Comparison of ENCODE assay signal across 14 mouse cellular contexts in the genomic region with DNA sequence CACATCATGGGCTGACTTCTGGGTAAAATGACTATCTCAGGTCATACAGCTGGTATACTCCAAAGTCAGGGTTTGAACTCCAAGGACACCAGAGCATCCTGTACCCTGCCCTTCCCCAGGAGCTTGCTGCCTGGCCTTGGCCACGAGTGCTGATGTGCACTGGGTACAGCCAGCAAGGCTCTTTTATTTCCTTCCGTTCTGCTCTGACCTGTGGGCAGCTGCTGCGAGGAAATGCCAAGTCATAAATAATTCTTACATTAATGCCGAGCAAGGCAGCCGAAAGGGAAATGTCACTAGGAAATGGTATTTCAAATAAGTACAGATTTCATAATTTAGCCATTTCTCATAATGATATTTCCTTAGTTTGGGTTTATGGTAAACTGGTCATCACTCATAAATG. TPM values are rescaled to one million over a fixed set of nuclear protein-coding genes. Genes with fewer than 3 reads are reported as not detected.
A peak's percentile ranks its signal among the peaks of the same experiment; 100 is the strongest.
DNase-seq lines count a peak whose midpoint lies in the region; ATAC-seq and TF ChIP-seq lines count a peak whose summit lies in the region.
"Had no signal": no experiment of that assay in that cellular context is flagged by ENCODE, and none has a peak within 500 bp of the region (broad histone marks: within the 10 kb centered on the region; RNA-seq: fewer than 3 reads in every experiment).

No protein-coding gene starts in this region.

- no peak for ATAC-seq in kidney, postnatal 0 days (replicated peaks; ENCODE audit: low FRiP score, low read depth)
- no peak for ATAC-seq in megakaryocyte-erythroid progenitor cell, adult 5-6 weeks (replicated peaks; ENCODE audit: low FRiP score, low TSS enrichment, poor library complexity, severe bottlenecking)

- no peak overlapping the region for H3K4me2 ChIP-seq in kidney, postnatal 0 days (ENCODE audit: low read length)
- H3K4me2 ChIP-seq: hindbrain, embryonic 12.5 days had no signal

- intact Hi-C loops in gastrocnemius, adult 2 months (cut with DNase I): no loop called here

- TF ChIP-seq CTCF in gastrocnemius, adult 2 months (IDR thresholded peaks at IDR 0.05): no peak
- TF ChIP-seq CTCF in kidney, postnatal 0 days (IDR thresholded peaks at IDR 0.05; ENCODE audit: low read depth): no peak

- H3K9ac ChIP-seq in kidney, postnatal 0 days (ENCODE audit: low read depth, low read length): no peak overlapping the region
- H3K9ac ChIP-seq: hindbrain, embryonic 12.5 days had no signal

- H3K4me3 ChIP-seq in gastrocnemius, adult 2 months: no peak overlapping the region
- no peak overlapping the region for H3K4me3 ChIP-seq in kidney, postnatal 0 days (replicated peaks; ENCODE audit: low read depth, low read length)
- H3K4me3 ChIP-seq: heart, embryonic 10.5 days; hindbrain, embryonic 12.5 days; layer of hippocampus, adult 2 months had no signal

- DNase-seq in gastrocnemius, adult 2 months: no peak
- no peak for DNase-seq in gastrocnemius, adult 18-20 months (ENCODE audit: low spot score)
- DNase-seq in adrenal gland, adult 8-10 months: peak; percentile 48
- DNase-seq in kidney, postnatal 0 days (ENCODE audit: low spot score): peak; percentile 62
- DNase-seq in lung, postnatal 10 days: peak; percentile 27
- DNase-seq in embryo, embryonic 10 days (ENCODE audit: low spot score): no peak
- DNase-seq in urinary bladder, postnatal 4 days (ENCODE audit: low spot score in 2 of 2): no peak
- DNase-seq: spleen, adult 18-20 months had no signal

- H3K9me3 ChIP-seq in kidney, postnatal 0 days (replicated peaks; ENCODE audit: low read length): no peaks in the 10 kb centered on the region
- H3K9me3 ChIP-seq: heart, embryonic 10.5 days; hindbrain, embryonic 12.5 days had no signal

- H3K27me3 ChIP-seq in kidney, postnatal 0 days (ENCODE audit: insufficient read depth, low read length): no peaks in the 10 kb centered on the region
- H3K27me3 ChIP-seq: hindbrain, embryonic 12.5 days had no signal

- 21% methylated on average over 5 of the region's 5 CpGs for WGBS in kidney, postnatal 0 days

- H3K27ac ChIP-seq in gastrocnemius, adult 2 months: peak overlapping the region; percentile 41; the same call in 1 of the 2 replicates
- H3K27ac ChIP-seq in kidney, postnatal 0 days: no peak overlapping the region
- H3K27ac ChIP-seq: heart, embryonic 10.5 days; hindbrain, embryonic 12.5 days; layer of hippocampus, adult 2 months had no signal

- no peaks in the 10 kb centered on the region for H3K36me3 ChIP-seq in kidney, postnatal 0 days (ENCODE audit: insufficient read depth, low read length)
- H3K36me3 ChIP-seq: heart, embryonic 10.5 days; hindbrain, embryonic 12.5 days had no signal

- no peaks in the 10 kb centered on the region for H3K4me1 ChIP-seq in kidney, postnatal 0 days (replicated peaks; ENCODE audit: insufficient read depth, low read length)
- H3K4me1 ChIP-seq: hindbrain, embryonic 12.5 days had no signal

RNA-seq across cellular contexts. Expression of a gene that starts 27.3 kb away (rescaled TPM):
- total RNA-seq in gastrocnemius, adult 2 months (2021): not detected
- not detected for total RNA-seq in gastrocnemius, adult 18-20 months (2021)
- not detected for total RNA-seq in adrenal gland, adult 8-10 months (2022)
- polyA plus RNA-seq in kidney, postnatal 0 days (2015; fragmentation: Nextera tagmentation; extraction: Ambion mirVana): not detected in 2 replicates
- total RNA-seq in megakaryocyte-erythroid progenitor cell, adult 5-6 weeks (2014; fragmentation: Nextera tagmentation): not detected in 2 replicates
- not detected in 2 replicates for total RNA-seq in megakaryocyte-erythroid progenitor cell, adult 5-6 weeks (2017)
- total RNA-seq: layer of hippocampus, adult 2 months; left cerebral cortex, postnatal 10 days had no signal
- polyA plus RNA-seq: cortical plate, adult 2 months; heart, embryonic 10.5 days; hindbrain, embryonic 12.5 days had no signal

RNA-seq across cellular contexts. Expression of a gene that starts 30.0 kb away (rescaled TPM):
- total RNA-seq in gastrocnemius, adult 2 months (2021): not detected
- not detected for total RNA-seq in gastrocnemius, adult 18-20 months (2021)
- total RNA-seq in adrenal gland, adult 8-10 months (2022): not detected
- 0.53 and 0.61 TPM in 2 replicates for polyA plus RNA-seq in kidney, postnatal 0 days (2015; fragmentation: Nextera tagmentation; extraction: Ambion mirVana)
- total RNA-seq in megakaryocyte-erythroid progenitor cell, adult 5-6 weeks (2014; fragmentation: Nextera tagmentation): not detected in 2 replicates
- not detected in 2 replicates for total RNA-seq in megakaryocyte-erythroid progenitor cell, adult 5-6 weeks (2017)
- total RNA-seq: layer of hippocampus, adult 2 months; left cerebral cortex, postnatal 10 days had no signal
- polyA plus RNA-seq: cortical plate, adult 2 months; heart, embryonic 10.5 days; hindbrain, embryonic 12.5 days had no signal

RNA-seq across cellular contexts. Expression of a gene that starts 41.0 kb away (rescaled TPM):
- total RNA-seq in gastrocnemius, adult 2 months (2021): 10 to 100 TPM; 24.6 to 27.7 TPM
- 10 to 100 TPM; 20.4 to 23.4 TPM for total RNA-seq in gastrocnemius, adult 18-20 months (2021)
- total RNA-seq in adrenal gland, adult 8-10 months (2022): 10 to 100 TPM; 42.8 to 63.0 (median 58.2) TPM
- polyA plus RNA-seq in kidney, postnatal 0 days (2015; fragmentation: Nextera tagmentation; extraction: Ambion mirVana): 23.5 and 25.2 TPM in 2 replicates
- total RNA-seq in megakaryocyte-erythroid progenitor cell, adult 5-6 weeks (2014; fragmentation: Nextera tagmentation): 30.1 and 39.6 TPM in 2 replicates
- total RNA-seq in megakaryocyte-erythroid progenitor cell, adult 5-6 weeks (2017): 32.5 and 42.1 TPM in 2 replicates

Comparison
In these comparisons a context has a peak if more than half of its experiments do, and no peak if none do; other contexts are left out.
1. DNase-seq: peak in adrenal gland, adult 8-10 months (single experiment), kidney, postnatal 0 days (single experiment) and lung, postnatal 10 days (single experiment); none in gastrocnemius, adult 2 months (single experiment), gastrocnemius, adult 18-20 months (single experiment), embryo, embryonic 10 days (single experiment) and urinary bladder, postnatal 4 days (0 of 2).